Mouse (Mus musculus) splenic B cell, adult 2 months (primary cell): ENCODE data around the gene Cic.

Experiments
- DNase-seq: peaks from one replicate; pipeline ENCODE4 v3.0.0-alpha.2; 2011; ENCODE audit warnings: low read depth, low spot score
- H3K27me3 ChIP-seq: 2 replicates; pipeline ENCODE4 v1.6.1; 2012; ENCODE audit warnings: mild to moderate bottlenecking, low read length, moderate library complexity, mixed read lengths; ENCODE audit not compliant: control insufficient read depth, poor library complexity, insufficient read depth, severe bottlenecking
- H3K36me3 ChIP-seq: 2 replicates; pipeline ENCODE4 v1.6.1; 2012; ENCODE audit warnings: mild to moderate bottlenecking, low read length, moderate library complexity, mixed read lengths; ENCODE audit not compliant: control insufficient read depth, poor library complexity, insufficient read depth, severe bottlenecking

Cic gene

DNA sequence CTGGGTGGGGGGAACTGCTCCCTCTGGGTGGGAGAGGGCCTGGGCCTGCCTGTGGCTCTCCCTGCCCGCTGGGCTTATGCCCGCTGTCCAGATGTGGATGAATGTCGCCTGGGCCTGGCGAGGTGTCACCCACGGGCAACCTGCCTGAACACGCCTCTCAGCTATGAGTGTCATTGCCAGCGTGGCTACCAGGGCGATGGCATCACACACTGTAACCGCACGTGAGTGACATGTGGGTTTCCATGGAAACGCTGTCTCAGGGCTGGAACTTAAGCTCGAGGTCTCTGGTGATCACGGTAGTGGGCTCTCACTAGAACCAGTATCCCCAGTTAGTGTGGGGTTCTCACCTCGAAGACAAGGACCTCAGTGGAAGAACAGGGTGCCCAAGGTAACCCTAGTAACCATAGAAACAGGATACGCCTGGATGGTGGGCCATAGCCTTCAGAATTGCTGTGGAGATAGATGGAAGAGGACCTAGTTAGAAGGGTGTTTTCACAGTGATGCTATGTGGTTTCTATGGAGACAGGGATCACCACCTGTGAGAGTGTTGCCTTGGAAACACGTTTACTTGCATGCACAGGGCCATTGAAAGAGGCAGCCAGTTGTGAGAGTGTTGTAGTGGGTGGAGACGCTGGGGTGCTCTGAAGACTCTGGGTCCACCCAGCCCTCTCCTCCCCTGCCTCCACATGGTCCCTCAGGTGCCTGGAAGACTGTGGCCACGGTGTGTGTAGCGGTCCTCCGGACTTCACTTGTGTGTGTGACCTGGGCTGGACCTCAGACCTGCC lies 73.7 kb downstream of the Cic start:
- DNase-seq: no peak
- H3K27me3 ChIP-seq: no peaks in the 10 kb centered on the region

More for the DNA sequence above, 73.7 kb downstream of the Cic start:
- H3K36me3 ChIP-seq: no peaks in the 10 kb centered on the region
